Mouse (Mus musculus): ENCODE data around the gene Slc26a6. TPM values are rescaled to one million over a fixed set of nuclear protein-coding genes. Genes with fewer than 3 reads are reported as not detected.

The Slc26a6 gene
- polyA plus RNA-seq, 1 experiment from 2014 or later: 12.7 TPM

DNA sequence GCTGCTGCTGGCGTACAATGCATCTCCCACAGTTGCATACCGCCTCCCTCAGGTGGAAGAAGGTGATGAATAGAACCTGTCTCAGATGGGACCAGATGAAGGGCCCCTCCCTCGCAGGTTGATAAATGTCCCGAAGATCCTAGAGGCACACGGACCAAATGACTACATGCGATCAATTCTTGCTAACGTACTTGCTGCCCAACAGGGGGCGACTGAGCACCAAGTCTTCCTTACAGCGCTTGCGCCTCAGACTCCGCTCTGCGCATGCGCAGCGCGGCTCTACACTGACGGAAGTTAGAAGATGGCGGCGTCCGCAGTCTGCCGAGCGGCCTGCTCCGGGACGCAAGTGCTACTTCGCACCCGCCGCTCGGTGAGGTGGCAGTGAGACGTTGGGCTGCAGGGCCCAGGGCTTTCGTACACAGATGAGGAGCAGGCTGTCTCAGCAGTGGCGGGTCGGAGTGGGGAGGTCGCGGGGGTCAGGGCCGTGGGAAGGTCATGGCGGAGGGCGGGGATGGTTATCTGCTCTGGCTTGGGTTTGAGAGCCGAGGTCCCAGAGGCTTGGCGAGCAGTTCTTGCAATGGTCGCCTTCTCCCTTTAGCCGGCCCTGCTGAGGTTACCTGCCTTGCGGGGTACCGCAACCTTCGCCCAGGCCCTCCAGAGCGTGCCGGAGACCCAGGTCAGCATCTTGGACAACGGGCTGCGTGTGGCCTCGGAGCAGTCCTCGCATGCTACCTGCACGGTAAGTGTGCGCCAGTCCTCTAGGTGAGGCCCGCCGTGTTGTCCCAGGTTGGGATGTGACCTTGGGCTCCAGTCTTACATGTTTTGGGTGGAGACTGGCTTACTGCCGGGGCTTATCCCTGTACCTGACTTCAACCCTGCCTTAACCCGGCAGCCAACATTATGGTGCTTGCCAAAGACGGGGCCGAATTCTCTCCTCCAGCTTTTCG lies 83.6 kb downstream of the Slc26a6 start, which contains the start of gene Uqcrc1:
TSS of gene Uqcrc1 (plus strand) at position 216 of the 947 bp plus-strand sequence.
- Histone ChIP-seq H3K36me3 (peaks cover 29% of the 10 kb centered on the region), H3K27ac (peak within 1 kb of the TSS; percentile 64; the same call in 1 of the 2 replicates), H3K4me3 (peak within 1 kb of the TSS; percentile 94), H3K4me1 (peaks cover 7% of the 10 kb centered on the region), H3K4me2 (replicated peaks) (peak within 1 kb of the TSS; percentile 90), H3K27me3 (no peaks in the 10 kb centered on the region), H3K9me3 (replicated peaks) (no peaks in the 10 kb centered on the region), H3K9ac (peak within 1 kb of the TSS; percentile 93)
- peak; percentile 90 for ATAC-seq (ENCODE audit: low FRiP score)
- 1% methylated on average over 57 of the region's 58 CpGs for WGBS

DNA sequence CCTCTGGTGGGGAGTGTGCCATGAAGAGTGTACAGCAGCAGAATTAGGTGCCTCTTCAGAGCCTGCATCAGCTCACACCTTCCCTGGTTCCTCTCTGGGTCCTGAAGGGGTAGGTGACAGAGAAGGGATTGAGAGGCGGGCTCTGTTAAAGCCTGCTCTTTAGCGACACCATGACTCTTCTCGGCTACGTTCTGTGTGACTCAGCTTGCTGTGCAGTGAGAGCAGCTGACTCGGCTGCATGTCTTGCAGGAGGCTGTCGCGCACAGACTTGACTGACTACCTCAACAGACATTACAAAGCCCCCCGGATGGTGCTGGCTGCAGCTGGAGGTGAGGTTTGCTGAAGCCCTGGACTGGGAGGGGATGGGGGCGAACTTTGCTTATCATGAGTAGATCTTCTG lies 92.0 kb downstream of the Slc26a6 start:
- Histone ChIP-seq H3K4me3 (no peak overlapping the region), H3K27ac (no peak overlapping the region), H3K36me3 (peaks cover 92% of the 10 kb centered on the region), H3K9ac (no peak overlapping the region), H3K27me3 (no peaks in the 10 kb centered on the region), H3K9me3 (replicated peaks) (no peaks in the 10 kb centered on the region), H3K4me2 (replicated peaks) (no peak overlapping the region), H3K4me1 (peaks cover 10% of the 10 kb centered on the region; the same call in 1 of the 2 replicates)
- WGBS: 81% methylated on average over 9 of the region's 9 CpGs
- ATAC-seq (ENCODE audit: low FRiP score): no peak

DNA sequence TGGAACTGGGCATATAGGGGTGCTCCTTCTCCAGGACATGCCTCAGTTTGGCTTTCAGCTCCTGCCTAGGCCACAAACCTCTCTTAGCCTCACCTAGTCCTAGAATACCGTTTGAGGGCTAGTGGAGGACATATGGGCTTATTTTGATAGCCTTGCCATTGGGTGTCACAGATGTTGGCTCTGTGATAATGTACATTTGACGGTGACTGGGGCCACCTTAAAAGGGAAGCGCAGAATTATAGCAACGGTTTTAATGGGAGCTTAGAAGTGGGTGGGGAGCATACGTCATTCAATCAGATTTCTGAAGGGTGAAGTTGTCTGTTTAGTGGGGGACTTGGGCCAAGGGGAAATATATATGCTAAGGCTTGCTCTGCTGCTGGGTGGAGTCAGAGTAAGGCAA lies 92.5 kb downstream of the Slc26a6 start:
- H3K27ac ChIP-seq: no peak overlapping the region
- WGBS: 88% methylated on average over 5 of the region's 5 CpGs
- peaks cover 93% of the 10 kb centered on the region for H3K36me3 ChIP-seq
- H3K9me3 ChIP-seq (replicated peaks): no peaks in the 10 kb centered on the region
- peaks cover 10% of the 10 kb centered on the region; the same call in 1 of the 2 replicates for H3K4me1 ChIP-seq
- H3K9ac ChIP-seq: no peak overlapping the region
- no peaks in the 10 kb centered on the region for H3K27me3 ChIP-seq
- H3K4me3 ChIP-seq: no peak overlapping the region
- no peak overlapping the region for H3K4me2 ChIP-seq (replicated peaks)
- ATAC-seq (ENCODE audit: low FRiP score): no peak

DNA sequence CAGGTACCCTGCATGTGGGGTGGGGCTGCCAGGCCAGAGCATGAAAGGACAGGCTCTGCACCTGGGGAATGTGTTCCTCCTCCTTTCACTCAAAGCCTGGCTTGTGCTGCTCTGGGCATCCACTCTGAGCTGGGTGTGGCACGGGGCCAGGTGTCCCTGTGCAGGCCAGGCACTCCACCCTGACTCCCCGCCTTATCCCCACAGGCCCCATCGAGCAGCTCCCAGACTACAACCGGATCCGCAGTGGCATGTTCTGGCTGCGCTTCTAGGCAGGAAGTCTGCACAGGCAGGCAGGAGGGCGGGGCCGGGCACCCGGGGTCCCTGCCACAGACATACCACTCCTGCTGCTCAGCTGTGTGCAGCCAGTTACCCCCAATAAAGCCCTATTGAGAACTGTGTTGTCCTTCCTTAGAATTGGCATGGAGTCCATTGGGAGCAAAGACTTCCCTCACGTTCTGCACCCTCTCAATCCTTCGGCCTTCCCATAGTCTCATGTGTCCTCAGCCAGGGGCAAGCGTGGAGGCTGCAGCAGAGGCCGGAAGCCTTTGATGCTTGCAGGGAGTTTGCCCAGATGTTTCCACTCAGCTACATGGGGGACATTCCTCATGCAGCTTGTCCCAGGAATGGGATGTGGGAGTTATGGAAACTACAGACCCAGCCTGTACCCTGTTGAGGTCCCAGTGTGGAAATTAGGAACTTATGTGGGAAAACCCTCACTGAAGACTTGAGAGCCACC lies 96.3 kb downstream of the Slc26a6 start:
- Histone ChIP-seq H3K4me1 (peaks cover 13% of the 10 kb centered on the region; the same call in 1 of the 2 replicates), H3K9me3 (replicated peaks) (no peaks in the 10 kb centered on the region), H3K27me3 (peaks cover 23% of the 10 kb centered on the region), H3K9ac (no peak overlapping the region), H3K4me2 (replicated peaks) (no peak overlapping the region), H3K36me3 (peaks cover 68% of the 10 kb centered on the region), H3K27ac (no peak overlapping the region), H3K4me3 (no peak overlapping the region)
- WGBS: 63% methylated on average over 13 of the region's 13 CpGs
- ATAC-seq (ENCODE audit: low FRiP score): no peak

DNA sequence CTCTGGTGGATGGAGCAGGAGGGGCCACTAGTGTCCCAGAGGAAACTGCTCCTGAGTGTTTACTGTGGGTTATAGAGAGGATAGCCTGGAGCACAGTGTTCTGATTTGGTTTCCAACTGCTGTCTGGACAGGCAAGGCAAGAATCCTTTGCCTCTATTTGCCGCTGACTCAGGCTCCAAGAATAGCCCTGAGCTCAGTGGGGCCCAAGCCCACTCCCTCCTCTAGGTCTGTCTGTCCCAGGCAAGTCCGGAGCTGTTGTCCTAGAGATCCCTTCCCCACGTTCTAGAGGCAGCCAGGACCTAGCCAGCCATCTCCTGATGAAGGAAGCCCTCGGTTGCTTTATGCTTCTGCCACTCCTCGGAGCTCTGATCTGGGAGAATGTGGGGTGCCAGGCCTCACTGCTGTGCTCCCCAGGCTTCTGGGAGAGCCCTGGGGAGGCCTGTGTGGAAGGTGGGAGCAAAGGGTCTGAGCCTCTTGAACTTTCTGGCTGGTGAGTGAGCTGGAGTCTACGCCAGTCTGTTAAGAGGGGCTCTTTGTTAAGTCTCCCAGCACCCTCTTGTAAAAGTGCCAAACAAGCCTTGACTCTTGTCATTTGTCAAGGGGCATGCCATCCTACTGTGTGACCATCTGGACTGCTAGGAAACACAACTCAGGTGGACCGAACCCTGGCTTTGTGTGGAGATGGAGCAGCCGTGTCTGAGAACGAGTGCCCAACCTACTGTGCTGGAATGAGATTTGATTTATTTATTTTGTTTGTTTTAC lies 97.1 kb downstream of the Slc26a6 start:
- Histone ChIP-seq H3K27me3 (peaks cover 25% of the 10 kb centered on the region), H3K4me1 (peaks cover 13% of the 10 kb centered on the region; the same call in 1 of the 2 replicates), H3K4me3 (no peak overlapping the region), H3K9me3 (replicated peaks) (no peaks in the 10 kb centered on the region), H3K36me3 (peaks cover 60% of the 10 kb centered on the region), H3K4me2 (replicated peaks) (no peak overlapping the region), H3K9ac (no peak overlapping the region), H3K27ac (no peak overlapping the region)
- WGBS: 80% methylated on average over 9 of the region's 9 CpGs
- no peak for ATAC-seq (ENCODE audit: low FRiP score)

DNA sequence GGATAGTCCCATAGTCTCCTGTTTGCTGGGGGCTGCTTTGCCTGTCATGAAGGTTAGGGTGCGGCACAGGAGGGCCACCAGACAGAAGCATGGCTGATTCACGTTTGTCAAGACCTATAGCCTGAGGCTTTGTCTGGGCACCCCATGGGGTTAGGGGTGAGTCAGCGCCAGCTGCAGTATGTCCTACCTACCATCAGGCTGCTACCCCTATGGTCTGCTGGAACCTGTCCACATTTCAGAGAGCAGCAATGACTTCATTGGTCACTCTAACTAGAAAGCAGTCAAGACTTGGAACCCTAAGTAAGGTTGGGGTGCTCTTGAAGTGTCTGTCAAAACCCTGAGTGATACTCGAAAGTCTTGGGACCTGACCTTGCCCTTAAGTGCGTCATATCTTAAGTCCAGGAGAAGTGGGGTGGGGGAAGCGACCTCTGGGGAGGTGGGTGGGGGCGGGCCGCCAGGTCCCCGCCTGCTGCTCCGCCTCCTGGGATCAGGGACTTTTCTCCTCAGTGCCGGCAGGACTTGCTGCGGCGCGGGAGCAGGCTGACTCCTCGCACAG lies 100.1 kb downstream of the Slc26a6 start, which contains the start of gene Col7a1:
TSS of gene Col7a1 (plus strand) at position 506 of the 556 bp plus-strand sequence.
- H3K9ac ChIP-seq: no peak within 1 kb of the TSS
- no peaks in the 10 kb centered on the region for H3K9me3 ChIP-seq (replicated peaks)
- peaks cover 13% of the 10 kb centered on the region; the same call in 1 of the 2 replicates for H3K4me1 ChIP-seq
- peaks cover 30% of the 10 kb centered on the region for H3K36me3 ChIP-seq
- H3K4me2 ChIP-seq (replicated peaks): peak within 1 kb of the TSS; percentile 27
- peaks cover 25% of the 10 kb centered on the region for H3K27me3 ChIP-seq
- H3K4me3 ChIP-seq: no peak within 1 kb of the TSS; the same call in 1 of the 2 replicates
- ATAC-seq (ENCODE audit: low FRiP score): no peak
- WGBS: 10% methylated on average over 15 of the region's 15 CpGs
- H3K27ac ChIP-seq: no peak within 1 kb of the TSS

DNA sequence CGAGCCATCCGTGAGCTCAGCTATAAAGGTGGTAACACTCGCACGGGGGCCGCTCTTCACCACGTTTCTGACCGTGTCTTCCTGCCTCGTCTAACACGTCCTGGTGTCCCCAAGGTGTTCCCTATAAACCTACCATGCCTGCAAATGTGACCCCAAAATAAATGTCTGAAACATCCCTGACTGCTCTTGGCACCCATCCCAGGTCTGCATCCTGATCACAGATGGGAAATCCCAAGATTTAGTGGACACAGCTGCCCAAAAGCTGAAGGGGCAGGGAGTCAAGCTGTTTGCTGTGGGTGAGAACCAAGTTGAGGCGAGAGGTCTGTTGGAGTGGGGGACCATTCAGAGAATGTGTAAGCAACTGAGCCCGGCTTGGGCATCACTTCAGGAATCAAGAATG lies 102.2 kb downstream of the Slc26a6 start:
- H3K36me3 ChIP-seq: peaks cover 9% of the 10 kb centered on the region; the same call in 1 of the 2 replicates
- no peak overlapping the region for H3K9ac ChIP-seq
- ATAC-seq (ENCODE audit: low FRiP score): no peak
- no peak overlapping the region for H3K27ac ChIP-seq
- H3K4me2 ChIP-seq (replicated peaks): no peak overlapping the region
- H3K4me1 ChIP-seq: peaks cover 3% of the 10 kb centered on the region; the same call in 1 of the 2 replicates
- WGBS: 93% methylated on average over 11 of the region's 11 CpGs
- peaks cover 25% of the 10 kb centered on the region for H3K27me3 ChIP-seq
- H3K9me3 ChIP-seq (replicated peaks): no peaks in the 10 kb centered on the region
- no peak overlapping the region for H3K4me3 ChIP-seq

DNA sequence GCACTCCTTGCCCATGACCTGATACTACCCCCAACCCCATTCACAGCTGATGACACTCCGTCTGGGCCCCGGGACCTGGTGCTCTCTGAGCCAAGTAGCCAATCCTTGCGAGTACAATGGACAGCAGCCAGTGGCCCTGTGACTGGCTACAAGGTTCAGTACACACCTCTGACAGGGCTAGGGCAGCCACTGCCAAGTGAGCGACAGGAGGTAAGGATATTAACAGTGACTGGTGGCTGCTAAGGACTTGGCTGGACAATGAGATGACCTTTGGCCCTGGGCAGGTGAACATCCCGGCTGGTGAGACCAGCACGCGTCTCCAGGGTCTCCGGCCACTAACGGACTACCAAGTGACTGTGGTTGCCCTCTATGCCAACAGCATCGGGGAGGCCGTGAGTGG lies 102.8 kb downstream of the Slc26a6 start:
- no peak for ATAC-seq (ENCODE audit: low FRiP score)
- WGBS: 88% methylated on average over 11 of the region's 11 CpGs
- H3K9me3 ChIP-seq (replicated peaks): no peaks in the 10 kb centered on the region
- H3K4me1 ChIP-seq: peaks cover 3% of the 10 kb centered on the region; the same call in 1 of the 2 replicates
- H3K9ac ChIP-seq: no peak overlapping the region
- H3K27me3 ChIP-seq: peaks cover 25% of the 10 kb centered on the region
- H3K27ac ChIP-seq: no peak overlapping the region
- H3K4me3 ChIP-seq: no peak overlapping the region
- peaks cover 4% of the 10 kb centered on the region; the same call in 1 of the 2 replicates for H3K36me3 ChIP-seq
- H3K4me2 ChIP-seq (replicated peaks): no peak overlapping the region

Small RNA genes lying within 50 kb of the gene (microRNA-seq; reads per million reads assigned to microRNA genes)
- not detected for gene Gm23156

Other genes with a start within 250 kb of the Slc26a6 start
- 50.4 and 54.8 TPM in 2 replicates for gene Arih2, start 203.9 kb upstream of the Slc26a6 start, polyA plus RNA-seq (2016; fragmentation: Nextera tagmentation; extraction: Ambion mirVana)
- 40.0 and 41.4 TPM in 2 replicates for gene Slc25a20, start 191.2 kb upstream of the Slc26a6 start, polyA plus RNA-seq (2016; fragmentation: Nextera tagmentation; extraction: Ambion mirVana)
- gene Prkar2a, start 164.0 kb upstream of the Slc26a6 start, polyA plus RNA-seq (2016; fragmentation: Nextera tagmentation; extraction: Ambion mirVana): 59.3 and 63.8 TPM in 2 replicates
- gene Ip6k2, start 69.5 kb upstream of the Slc26a6 start, polyA plus RNA-seq (2016; fragmentation: Nextera tagmentation; extraction: Ambion mirVana): 140 and 154 TPM in 2 replicates
- 20.2 and 23.3 TPM in 2 replicates for gene Nckipsd, start 44.9 kb upstream of the Slc26a6 start, polyA plus RNA-seq (2016; fragmentation: Nextera tagmentation; extraction: Ambion mirVana)
- gene Celsr3, start 27.0 kb upstream of the Slc26a6 start, polyA plus RNA-seq (2016; fragmentation: Nextera tagmentation; extraction: Ambion mirVana): 11.9 TPM in 2 replicates
- gene Tmem89, start 61.3 kb downstream of the Slc26a6 start, polyA plus RNA-seq (2016; fragmentation: Nextera tagmentation; extraction: Ambion mirVana): 0.44 and 0.48 TPM in 2 replicates
- gene Uqcrc1, start 83.3 kb downstream of the Slc26a6 start, polyA plus RNA-seq (2016; fragmentation: Nextera tagmentation; extraction: Ambion mirVana): 346 and 367 TPM in 2 replicates
- 3.1 and 3.9 TPM in 2 replicates for gene Col7a1, start 100.3 kb downstream of the Slc26a6 start, polyA plus RNA-seq (2016; fragmentation: Nextera tagmentation; extraction: Ambion mirVana)
- gene Ucn2, start 132.7 kb downstream of the Slc26a6 start, polyA plus RNA-seq (2016; fragmentation: Nextera tagmentation; extraction: Ambion mirVana): not detected in 2 replicates
- 20.1 and 24.0 TPM in 2 replicates for gene Pfkfb4, start 138.5 kb downstream of the Slc26a6 start, polyA plus RNA-seq (2016; fragmentation: Nextera tagmentation; extraction: Ambion mirVana)
- 52.3 and 56.6 TPM in 2 replicates for gene Shisa5, start 185.3 kb downstream of the Slc26a6 start, polyA plus RNA-seq (2016; fragmentation: Nextera tagmentation; extraction: Ambion mirVana)
- gene Trex1, start 206.5 kb downstream of the Slc26a6 start, polyA plus RNA-seq (2016; fragmentation: Nextera tagmentation; extraction: Ambion mirVana): 8.0 and 9.9 TPM in 2 replicates
- 29.3 and 31.8 TPM in 2 replicates for gene Atrip, start 220.8 kb downstream of the Slc26a6 start, polyA plus RNA-seq (2016; fragmentation: Nextera tagmentation; extraction: Ambion mirVana)
- 11.9 and 12.1 TPM in 2 replicates for gene Ccdc51, start 229.2 kb downstream of the Slc26a6 start, polyA plus RNA-seq (2016; fragmentation: Nextera tagmentation; extraction: Ambion mirVana)
- gene Tma7, start 229.3 kb downstream of the Slc26a6 start, polyA plus RNA-seq (2016; fragmentation: Nextera tagmentation; extraction: Ambion mirVana): 746 and 747 TPM in 2 replicates
- 38.4 and 41.2 TPM in 2 replicates for gene Plxnb1, start 242.1 kb downstream of the Slc26a6 start, polyA plus RNA-seq (2016; fragmentation: Nextera tagmentation; extraction: Ambion mirVana)